Mouse (Mus musculus): ENCODE measurements around the gene Mtmr12. TPM values are rescaled to one million over a fixed set of nuclear protein-coding genes. Genes with fewer than 3 reads are reported as not detected.
A peak's percentile ranks its signal among the peaks of the same experiment; 100 is the strongest.

The Mtmr12 gene
- polyA plus RNA-seq, 1 experiment, result 24.5 TPM

DNA sequence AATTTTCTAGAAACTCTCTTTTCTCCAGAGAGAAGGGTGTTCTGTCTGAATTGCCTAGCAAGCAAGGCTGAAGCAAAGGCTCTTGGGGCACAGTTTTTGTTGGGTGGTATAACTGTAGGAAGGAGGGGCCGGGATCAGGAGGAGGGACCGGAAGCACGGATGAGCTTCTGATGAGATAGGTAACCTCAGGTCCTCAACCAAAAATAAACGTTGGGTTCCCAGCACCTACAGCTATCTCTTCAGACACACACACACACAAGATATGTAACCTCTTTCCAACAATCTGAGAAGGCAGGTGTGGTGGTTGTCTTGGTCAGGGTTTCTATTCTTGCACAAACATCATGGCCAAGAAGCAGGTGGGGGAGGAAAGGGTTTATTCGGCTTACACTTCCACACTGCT, 112.5 kb downstream of the Mtmr12 start:
- DNase-seq (ENCODE audit: extremely low spot score in 1 of 2, low spot score in 1 of 2), result no peak

GRCm38 (mm10) chr15:12318451-12318850, 113.6 kb downstream of the Mtmr12 start:
- DNase-seq (ENCODE audit: extremely low spot score in 1 of 2, low spot score in 1 of 2), result no peak

- DNase-seq (ENCODE audit: extremely low spot score in 1 of 2, low spot score in 1 of 2), result no peak
Measured at GRCm38 (mm10) chr15:12319889-12320288, 115.1 kb downstream of the Mtmr12 start.

DNA sequence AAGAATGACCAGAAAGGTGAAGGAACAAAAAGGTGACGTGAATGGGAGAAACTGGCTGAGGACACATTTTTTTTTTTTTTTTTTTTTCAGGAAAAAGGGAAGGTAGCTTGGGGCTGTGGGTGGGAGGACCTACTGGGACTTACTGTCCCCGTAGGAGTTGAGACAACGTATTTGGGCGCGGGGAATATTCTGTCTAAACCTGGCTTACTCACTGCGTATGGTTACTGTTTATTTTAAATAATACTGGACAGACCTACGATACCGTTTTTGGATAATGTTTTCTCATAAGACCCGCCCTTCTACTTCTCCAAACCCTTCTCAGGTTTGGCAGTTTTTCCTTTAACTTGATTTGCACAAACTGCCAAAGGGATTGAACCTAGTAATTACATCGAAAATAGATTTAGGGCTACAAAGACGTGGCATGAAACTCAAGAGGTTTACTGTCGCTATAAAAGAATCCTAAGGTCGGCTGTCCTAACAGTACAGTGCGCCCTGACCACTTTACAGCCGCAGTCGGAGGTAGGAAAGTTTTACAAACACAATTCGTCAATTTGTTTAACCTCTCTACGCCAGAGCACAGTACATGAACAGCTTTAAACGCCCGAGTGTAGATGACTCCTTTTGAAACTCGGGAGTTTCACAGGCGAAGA, 115.7 kb downstream of the Mtmr12 start:
- DNase-seq (ENCODE audit: extremely low spot score in 1 of 2, low spot score in 1 of 2), result peak in 1 of 2 experiments; percentile 10

DNA sequence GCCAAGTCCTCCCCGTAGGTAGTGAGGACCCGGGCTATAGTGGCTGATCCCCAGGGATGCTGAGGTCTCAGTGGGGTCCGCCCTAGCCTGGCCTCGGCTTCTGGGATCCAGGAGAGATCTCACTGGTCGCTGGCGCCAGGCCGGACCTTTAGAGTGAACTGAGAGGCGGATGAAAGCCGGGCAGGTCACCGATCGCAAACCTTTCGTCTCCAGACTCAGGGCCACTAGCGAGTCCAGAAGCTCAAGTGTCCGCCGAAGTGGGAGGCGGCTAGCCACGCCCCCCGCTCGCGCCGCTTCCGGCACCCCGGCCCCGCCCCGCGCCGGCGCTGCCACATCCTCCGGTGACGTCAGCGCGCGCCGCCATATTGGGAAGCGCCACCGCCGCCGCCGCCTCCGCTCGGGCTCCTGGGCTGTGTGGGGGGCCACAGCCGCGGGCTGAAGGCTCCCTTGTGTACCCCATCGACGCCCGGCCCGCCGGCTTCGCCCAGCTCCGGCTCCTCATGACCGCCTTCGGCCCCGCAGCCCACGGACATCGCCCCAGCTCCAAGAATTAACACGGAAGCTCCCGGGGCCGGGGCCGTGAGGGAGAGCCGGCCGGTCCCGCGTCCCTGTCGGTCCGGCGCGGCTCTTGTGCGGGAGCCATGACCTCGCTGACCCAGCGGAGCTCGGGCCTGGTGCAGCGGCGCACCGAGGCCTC, 116.4 kb downstream of the Mtmr12 start, which contains the start of gene Golph3:
Golph3 (plus strand) TSS at position 360 of the 697 bp plus-strand sequence.
- peak; percentile 85 to 94 for DNase-seq (ENCODE audit: extremely low spot score in 1 of 2, low spot score in 1 of 2)

DNA sequence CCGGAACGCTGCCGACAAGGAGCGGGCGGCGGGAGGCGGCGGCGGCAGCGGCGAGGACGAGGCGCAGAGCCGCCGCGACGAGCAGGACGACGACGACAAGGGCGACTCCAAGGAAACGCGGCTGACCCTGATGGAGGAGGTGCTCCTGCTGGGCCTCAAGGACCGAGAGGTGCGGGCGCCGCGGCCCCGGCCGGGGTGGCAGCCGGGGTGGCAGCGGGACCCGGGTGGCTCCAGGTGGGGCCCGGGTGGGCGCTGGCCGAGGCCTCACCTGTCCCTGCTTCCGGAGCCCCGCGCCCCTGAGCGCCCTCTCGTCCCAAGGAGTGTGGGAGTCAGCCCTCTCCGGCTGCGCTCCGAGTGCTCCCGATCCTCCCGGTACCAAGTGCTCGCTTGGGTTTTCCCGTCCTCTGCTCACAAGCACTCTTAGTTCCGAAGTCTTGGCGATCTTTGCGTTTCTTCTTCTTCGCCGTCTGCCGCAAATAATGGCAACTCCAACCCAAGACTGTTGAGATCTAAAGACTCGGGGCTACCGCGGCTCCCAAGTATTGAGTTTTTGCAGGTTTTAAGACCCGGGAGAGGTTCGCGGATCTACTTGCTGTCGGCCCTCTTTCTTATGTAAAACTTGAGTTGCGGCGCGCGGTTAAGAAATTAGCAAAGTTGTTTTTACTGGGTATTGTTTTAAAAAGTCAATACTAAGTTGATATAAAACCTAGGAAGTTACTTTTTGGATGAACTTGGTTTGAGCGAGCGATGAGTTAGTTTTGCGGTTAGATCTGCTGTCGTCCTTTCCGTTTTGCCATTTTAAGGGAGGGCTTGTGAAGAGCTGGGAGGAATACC, 117.2 kb downstream of the Mtmr12 start, which contains the start of gene 1810049J17Rik:
1810049J17Rik (minus strand) TSS at position 112 of the 834 bp plus-strand sequence.
- peak in 1 of 2 experiments; percentile 19 for DNase-seq (ENCODE audit: extremely low spot score in 1 of 2, low spot score in 1 of 2)

DNA sequence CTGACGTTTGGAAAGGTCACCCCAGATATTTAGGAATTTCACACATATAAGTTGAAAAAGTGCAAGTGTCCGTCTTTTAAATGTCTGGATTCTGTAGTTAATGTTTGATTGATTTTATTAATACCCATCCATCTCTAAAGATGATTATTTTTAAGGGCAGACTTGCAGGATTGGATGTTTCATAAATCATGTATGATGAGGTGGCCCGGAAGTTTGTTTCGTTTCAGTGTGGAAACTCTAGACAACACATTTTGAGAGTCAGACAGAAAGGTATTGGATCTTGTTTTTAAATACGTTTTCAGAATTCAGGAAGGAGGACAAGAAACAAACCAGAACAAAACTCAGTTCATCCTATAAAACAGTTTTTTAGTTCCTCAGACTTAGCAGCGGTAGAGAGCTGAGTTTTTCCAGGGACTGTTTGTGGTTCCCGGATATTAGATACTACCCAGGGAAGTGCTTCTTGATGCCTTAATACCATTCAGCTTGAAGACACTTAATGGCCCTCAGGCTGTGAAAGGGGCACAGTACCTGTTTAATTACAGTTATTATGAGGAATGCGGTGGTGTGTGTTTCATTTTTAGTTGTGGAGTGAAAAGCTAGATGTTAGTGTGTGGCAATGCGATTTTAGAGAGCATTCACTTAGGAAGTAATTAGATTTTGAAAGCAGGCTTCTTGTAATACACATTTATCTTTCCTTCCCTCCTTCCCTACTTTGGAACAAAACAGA, 118.0 kb downstream of the Mtmr12 start:
- DNase-seq (ENCODE audit: extremely low spot score in 1 of 2, low spot score in 1 of 2), result no peak

Other genes starting within 250 kb of the Mtmr12 start
- 225 and 234 TPM in 2 replicates for gene Sub1, start 208.0 kb upstream of the Mtmr12 start, polyA plus RNA-seq (2012; rRNA removed)
- gene Zfr, start 87.2 kb upstream of the Mtmr12 start, polyA plus RNA-seq (2012; rRNA removed), result 160 TPM in 2 replicates
- 78.8 and 83.7 TPM in 2 replicates for gene Golph3, start 116.4 kb downstream of the Mtmr12 start, polyA plus RNA-seq (2012; rRNA removed)
- 0.34 TPM in 1 of 2 replicates, not detected in the other for gene 1810049J17Rik, start 116.9 kb downstream of the Mtmr12 start, polyA plus RNA-seq (2012; rRNA removed)